Mouse (Mus musculus) A20 (cell line): ENCODE measurements around the gene Katnal1.

Experiments
- DNase-seq: peaks from one replicate; pipeline ENCODE4 v3.0.0-alpha.2; 2011; ENCODE audit warnings: low read depth, low spot score

Gene Katnal1

DNA sequence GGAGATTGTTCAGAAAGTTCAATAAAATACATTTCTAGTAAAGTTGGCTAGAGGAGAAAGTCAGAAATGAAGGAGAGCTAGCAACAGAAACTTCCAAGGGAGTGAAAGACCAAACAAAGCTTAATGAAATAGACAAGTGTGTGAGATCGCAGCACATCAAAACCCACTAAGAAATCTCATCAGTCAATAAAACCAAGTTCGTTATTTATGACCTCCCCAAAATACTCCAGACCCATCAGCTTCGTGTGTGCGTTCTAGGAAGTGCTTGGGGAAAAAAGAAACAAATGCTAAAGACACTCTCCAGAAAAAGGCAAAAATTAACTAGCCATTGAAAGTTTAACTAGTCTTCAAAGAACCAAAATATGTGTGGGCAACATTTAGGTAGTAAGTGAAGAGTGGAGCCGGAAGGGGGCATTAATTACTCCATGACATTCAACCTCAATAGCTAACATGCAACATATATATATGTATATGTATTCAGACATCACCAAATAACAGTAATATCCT lies 1.4 kb downstream of the Katnal1 start:
- no peak for DNase-seq

DNA sequence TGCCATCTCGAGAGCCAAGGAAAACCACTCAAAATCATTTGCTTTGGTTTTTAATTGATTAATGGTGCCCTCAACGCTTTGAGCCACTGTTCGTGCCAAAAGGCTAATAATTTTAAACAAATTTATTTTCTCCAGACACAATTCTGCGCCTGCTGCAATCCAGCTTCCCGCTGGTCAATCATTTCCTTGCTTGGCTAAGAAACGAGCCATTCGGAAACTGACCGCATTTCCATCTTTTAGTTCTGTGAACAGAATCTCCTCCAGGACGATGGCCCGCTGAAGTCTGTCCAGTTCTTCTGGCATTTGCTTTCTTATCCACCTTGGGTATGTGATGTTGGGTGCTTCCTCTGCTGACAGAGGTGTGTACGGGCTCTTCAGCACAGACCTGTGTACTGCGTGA lies 4.5 kb downstream of the Katnal1 start:
- DNase-seq: no peak

DNA sequence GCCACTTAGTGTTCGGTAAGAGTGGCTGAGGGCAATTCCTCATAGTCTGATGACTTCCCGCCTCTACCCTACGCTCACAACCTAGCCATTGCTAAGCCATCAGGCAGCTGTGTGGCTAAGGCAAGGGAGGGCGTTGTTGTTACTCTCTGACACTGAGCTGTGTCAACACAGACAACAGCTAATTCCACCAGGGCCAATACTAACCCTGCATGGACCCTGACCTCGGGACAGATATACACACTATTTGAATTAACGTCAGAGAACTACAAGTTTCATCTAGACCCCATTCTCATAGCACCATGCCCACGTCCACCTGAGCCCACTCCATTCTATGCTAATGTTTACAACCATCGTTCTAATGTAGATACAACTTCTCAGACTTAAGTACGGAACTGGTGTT lies 5.1 kb downstream of the Katnal1 start:
- DNase-seq: no peak

DNA sequence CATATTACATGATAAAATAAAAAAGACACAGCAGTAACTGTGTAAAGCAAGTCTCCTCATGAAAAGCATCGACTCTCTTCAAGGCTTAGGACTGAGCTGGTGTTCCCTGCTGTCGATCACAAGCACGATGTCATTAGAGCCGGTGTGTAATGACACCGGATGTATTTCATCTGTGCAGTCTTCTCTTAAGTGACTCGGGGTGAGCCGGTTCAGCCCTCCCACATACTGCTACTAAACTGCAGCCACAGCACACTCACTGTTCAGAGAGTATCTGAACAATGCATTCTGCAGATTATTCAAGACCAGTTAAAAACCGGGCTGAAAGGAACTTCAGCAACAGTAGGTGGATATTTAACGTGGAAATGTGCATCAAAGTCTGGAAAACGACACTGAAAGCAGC lies 5.7 kb downstream of the Katnal1 start:
- no peak for DNase-seq

DNA sequence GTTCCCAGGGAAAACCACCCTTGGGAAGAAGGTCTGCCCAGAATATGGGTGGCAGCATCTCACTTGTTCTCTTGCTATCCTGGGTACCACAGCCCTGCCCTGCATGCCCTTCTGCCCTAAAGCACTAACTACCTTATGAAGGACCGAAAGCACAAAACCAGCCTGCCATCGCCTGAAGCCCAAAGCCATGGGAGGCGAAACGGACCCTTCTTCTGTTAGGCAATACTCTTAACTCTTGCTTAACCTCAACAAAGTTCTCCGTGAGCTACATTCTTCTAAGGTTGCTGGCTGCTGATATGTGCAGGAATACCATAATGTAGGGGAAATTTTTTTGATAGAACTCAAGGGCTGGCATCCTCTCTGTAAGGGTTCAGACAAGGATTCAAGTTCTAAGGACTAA lies 6.3 kb downstream of the Katnal1 start:
- no peak for DNase-seq

DNA sequence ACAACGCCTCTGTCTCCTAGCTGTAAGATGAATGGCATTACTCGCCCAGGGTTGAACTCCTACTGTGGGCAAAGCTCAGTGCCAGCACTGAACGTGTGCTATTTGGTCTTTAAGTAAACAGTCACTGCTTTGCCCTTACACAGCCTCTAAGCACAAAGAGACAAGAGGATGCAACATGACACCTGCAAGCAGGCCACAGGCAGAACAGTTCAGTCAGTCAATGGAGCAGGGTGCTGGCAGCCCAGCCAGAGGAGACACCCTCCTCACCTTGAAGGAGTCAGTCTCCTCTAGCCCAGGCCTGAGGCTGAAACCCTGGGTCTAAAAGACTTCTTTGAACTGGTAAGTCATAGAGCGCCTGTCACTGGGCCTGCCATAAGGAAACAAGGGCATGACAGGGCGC lies 11.1 kb downstream of the Katnal1 start:
- DNase-seq: no peak

DNA sequence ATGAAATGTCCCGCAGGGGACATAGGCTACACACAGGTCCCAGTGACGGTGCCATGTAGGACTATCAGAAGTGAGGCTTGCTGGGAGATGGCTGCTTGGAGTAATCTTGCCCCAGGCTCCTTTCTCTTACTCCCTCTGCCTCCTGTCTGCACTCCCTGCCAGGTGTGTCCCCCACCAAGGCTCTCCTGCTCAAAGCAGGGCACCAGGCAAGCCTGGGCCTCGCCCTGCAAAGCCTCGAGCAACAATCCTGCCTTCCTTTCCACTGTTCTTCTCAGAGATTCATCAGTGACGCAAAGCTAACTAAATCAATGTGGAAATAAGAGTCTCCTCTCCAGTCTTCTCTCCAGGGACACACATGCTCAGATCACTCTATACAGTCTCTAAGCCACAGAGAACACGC lies 12.3 kb downstream of the Katnal1 start:
- DNase-seq: no peak

DNA sequence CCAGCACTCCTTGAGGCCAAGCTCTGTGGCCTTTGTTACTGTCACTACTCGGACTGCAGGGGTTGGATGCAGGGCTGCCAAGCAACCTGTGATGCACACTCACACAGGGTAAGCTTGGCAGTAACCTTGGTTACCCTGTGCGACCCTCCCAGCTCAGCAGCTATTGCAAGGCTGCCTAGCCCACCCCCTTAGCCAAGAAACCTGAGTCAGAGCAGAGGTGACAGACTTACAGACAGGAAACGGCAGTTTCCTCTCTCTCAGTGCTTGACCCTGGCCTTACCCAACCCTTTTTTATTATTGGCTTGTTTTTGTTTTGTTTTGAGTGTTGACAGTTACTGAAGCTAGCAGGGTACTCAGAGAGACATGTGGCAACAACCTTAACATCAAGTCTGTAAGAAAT lies 16.9 kb downstream of the Katnal1 start:
- peak; percentile 22 for DNase-seq

DNA sequence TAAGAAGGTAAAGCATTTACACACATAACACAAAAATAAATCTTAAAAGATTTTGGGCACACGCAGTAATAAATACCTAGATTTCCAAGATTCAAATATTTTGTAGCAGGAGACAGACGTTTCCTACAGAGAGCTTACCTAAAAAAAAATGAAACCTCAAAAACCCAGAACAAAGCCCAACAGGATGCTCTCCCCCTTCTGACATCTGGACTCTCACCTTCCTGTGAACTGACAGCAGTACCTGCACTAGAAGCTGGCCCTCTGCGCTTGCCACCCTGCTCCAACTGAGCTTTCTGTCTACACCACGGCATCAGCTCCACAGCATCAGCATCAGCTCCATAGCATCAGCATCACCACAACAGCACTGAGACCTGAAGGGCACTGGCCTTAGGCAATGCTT lies 19.1 kb downstream of the Katnal1 start:
- DNase-seq: no peak

DNA sequence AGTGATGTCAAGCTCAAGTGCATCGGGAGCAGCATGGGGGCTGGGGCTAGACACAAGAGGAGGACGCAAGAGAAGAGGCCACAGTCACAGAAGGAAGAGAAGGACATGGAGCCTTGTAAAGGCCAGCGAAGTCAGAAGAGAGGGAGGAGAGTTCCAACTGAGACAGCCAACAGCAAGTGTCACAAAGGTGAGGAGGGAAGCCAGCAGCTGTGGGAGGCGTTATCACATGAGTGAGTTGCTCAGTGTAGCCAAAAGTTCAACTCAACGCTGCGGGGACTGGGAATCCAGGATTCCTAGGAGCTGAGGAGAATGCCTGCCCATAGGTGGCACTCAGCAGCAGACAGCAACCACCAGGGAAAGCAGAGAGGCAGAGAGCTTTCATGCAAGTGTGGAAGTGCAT lies 19.7 kb downstream of the Katnal1 start:
- DNase-seq: no peak

DNA sequence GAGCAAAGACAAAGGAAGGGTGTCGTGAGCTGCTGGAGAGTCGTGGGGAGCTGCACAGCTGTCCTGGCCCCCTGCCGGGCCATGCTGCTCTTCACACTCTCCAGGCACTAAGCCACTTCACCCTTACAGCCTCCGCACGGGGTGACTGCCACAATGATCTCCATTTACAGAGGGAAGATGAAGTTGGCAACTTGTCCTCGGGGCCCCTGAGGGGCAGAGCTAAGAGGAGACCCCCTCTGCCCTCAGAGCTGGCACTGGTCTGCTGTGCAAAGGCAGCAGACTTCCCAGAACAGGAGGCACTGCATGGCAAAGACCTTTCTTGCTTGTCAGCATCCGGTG lies 20.1 kb downstream of the Katnal1 start:
- DNase-seq: no peak

DNA sequence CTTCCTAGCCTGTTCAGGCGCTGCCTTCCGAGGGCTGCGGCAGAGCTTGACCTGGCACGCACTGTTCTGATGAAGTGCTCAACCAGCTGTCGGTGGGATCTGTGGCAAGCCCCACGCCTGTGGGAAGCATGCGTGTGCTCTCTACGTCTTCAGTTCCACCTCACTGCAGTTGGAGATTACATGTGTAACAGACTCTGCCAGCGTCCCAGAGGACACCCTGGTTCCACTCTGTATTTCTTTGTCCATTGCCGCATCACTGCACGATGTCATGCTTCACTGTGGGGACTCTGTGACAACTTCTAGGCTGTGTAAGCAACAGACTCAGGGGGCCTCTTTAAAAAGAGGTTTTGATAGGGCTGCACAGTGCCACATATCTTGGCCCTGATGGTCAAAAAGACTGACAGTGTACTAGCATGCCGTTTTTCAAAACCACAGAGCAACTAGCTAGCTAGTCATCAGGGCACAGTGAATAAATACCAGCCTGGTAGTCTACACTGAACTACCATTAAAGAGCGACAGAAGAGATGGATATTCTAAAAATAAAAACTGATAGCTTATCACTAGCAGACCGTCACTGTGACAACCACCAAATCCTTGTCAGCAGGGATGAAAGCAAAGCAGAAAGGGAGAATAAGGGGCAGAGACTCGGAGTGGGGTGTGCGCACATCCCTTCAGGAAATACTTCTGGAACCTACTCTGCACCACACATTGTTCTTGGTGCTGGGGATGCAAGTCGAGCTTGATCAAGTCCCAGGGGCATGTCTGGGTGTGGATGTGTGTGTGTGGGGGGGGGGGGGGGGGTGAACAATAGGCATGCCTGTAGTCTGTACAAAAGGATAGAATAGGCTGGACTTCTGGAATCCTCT lies 20.7 kb downstream of the Katnal1 start:
- no peak for DNase-seq

DNA sequence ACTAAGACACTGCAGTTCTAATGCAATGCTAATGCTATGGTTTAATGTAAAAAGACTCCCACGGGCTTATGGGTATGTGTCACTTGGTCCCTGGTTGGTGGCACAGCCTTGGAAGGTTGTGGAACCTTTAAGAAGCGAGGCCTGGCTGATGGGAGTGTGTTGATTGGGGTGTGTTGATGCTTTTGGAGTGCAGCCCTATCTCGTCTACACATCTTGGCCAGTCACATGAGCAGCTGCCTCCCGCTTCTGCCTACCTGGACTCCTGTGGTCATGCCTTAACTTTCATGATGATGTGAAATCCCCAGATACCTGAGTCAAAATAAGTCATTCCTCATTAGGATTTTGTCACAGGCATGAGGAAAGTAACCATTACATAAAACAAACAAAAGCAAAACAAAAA lies 22.8 kb downstream of the Katnal1 start:
- no peak for DNase-seq

DNA sequence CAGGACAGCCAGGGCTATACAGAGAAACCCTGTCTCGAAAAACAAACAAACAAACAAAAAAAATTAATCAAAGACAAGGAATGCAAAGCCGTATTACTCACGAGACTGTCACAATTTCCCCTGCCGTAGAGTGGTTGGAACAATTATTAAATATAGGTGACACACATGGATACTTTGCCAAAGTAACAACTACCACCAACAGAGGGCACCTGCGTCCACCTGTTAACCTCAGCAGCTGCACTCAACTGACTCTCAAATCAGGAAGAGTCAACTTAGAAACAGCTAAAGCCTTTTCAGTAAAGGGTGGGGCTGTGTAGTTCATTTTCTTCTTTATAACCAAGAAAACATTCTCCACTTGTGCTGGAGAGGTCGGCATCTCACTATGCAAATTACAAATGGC lies 24.3 kb downstream of the Katnal1 start:
- peak; percentile 76 for DNase-seq

DNA sequence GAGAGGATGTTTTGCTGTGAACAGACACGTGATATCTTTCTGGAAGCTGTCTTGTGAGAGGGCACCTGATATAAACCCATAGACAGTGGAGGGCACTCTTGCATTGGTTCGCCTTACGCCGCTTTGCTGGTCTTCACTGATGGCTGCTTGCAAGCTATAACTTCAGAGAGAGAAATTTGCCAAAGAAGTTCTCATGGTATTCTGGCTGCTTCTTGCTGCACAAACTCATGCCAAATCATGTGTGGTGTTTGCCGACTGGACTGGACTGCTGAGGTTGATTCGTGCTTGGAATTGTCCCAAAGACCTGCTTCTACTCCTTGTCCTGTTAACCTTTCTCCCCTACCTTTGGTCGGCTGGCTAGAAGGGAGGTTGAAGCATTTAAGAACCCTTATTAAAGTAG lies 29.8 kb downstream of the Katnal1 start:
- DNase-seq: no peak

DNA sequence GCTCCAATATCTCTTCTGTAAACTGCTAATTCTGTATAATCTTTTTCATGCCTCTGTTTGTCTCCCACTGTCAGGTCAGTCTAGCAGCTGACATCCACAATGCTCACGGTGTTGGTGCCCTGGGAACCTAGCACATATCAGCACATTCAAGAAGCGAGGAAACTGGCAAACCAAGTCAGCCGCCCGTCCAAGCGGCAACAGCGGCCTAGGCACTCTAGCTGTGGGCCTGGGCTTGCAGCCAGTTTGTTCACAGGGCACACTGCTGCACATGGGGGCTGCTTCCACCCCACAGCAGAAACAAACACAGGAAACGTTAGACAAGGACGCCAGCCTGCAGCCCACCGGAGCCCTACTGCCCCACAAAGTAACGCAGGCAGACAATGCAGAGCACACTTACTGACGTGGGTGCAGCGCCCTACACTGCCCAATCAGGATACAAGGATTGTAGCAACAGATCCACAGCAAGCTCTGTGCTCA lies 31.1 kb downstream of the Katnal1 start:
- no peak for DNase-seq

DNA sequence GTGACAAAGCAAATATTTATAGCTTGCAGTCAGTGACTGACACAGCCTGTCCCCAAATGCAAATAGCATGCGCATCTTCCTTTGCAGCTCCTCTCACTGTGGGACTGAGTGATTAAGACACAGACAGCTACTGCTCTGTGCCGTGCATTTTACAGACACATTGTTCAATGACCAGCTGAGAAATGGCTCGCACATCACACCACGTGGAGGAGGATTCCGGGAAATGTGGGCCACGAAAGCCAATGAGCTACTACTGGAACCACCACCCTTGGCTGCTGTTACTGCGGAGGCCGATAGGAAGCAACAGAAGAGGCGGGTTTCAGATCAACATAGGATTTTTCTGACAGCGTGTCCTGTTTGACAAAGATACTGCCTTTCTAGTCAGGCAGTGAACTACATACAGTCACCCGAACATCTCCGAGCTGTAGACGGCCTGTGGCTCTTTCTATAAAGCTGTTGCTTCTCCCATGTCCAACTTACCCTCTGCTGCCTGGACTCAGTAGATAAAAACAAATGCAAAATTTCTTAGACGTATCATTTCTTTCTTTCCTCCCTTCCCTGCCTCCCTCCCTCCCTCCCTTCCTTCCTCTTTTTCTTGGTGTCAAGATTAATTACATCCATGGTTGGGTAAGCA lies 31.9 kb downstream of the Katnal1 start:
- no peak for DNase-seq

DNA sequence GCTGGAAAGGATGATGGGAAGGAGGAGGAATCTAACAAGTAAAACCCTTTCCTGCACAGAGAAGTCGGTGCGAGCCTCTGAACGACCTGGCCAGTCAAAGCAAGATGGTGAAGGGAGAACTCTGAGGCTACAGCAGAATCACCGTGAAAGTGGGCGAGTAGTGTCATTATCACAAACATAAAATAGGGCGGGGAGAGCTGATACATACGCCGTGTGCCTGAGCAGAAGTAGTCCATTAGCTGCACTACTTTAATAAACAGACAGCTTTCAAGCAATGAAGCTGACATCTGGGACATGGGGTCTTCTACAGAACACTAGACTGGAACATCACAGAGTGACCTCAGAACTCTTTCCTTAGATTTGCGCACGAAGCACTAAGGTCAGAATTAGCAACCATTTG lies 32.6 kb downstream of the Katnal1 start:
- no peak for DNase-seq

DNA sequence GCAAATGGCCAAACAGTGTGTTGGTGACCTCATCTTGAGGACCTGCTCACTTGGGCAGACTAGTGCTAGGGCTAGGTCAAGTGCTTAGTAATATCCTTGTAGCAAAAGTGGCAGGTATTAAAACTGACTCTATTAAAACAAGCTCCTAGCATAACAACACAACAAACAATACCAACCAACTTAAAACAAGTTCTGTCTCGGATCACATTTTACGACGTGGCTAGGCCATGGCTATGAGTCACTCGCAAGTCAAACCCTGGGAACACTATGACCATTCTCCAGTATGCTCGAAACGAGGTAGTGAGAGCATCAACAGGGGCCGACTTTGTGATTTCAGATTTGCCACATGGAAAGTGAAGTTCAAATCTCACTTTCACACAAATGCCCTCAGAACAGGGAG lies 33.3 kb downstream of the Katnal1 start:
- DNase-seq: no peak

DNA sequence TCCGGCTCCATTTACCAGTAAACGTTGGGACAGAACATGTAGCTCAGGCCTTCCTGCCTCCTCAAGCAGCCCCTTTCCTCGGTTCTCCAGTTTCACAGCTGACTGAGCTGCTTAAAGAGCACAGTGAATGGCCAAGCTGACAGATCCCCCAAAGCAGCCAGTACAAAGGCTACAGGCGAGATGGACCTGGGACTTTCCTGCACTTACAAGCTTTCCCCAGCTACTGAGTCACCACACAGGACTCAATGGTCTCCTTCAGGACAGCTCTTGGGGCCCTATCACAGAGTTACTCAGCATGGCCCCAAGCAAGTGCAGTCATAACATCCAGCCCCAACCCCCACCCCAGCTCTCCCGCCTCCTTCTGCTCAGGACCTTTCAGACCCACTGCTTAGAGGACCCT lies 34.1 kb downstream of the Katnal1 start:
- DNase-seq: no peak

DNA sequence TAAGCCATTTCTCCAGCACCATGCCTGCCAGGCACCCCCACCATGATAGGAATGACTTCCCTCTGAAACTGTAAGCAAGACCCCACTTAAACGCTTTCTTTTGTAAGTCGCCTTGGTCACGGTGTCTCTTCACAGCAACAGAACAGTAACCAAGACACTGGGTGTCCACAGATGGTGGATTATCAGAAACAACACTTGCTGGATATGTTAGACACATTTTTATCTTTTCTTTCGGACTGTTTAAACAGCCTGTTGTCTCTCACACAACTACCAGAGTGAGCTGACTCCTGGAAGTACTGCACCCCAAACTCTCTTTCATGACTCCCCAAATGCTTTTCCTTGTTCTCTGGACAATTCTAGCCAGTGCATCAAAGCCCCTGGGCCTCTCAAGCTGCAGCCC lies 38.9 kb downstream of the Katnal1 start:
- no peak for DNase-seq

DNA sequence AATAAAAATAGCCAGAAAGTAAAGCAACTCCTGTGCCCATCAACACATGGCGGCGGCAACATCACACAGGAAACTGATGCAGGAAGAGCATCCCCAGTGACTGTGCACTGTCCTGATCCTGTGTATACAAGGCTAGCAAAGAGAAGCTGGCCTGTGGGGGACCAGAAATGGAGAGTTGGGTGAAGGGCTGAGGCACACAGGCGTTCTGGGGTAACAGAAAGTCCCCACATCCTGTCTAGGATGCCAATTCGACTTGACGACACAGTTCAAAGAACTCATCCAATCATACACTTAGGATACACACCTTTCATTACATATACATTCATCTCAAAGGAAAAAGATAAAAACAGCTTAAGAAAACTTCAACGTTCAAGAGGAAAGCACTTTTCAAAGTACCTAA lies 41.1 kb downstream of the Katnal1 start:
- no peak for DNase-seq
